10 mouse cellular contexts compared by ENCODE assay signal in genomic region chrX:53341531-53341930, GRCm38 (mm10). TPM values are rescaled to one million over a fixed set of nuclear protein-coding genes. Genes with fewer than 3 reads are reported as not detected.
DNase-seq lines count a peak whose midpoint lies in the region; ATAC-seq and TF ChIP-seq lines count a peak whose summit lies in the region.
"Had no signal": no experiment of that assay in that cellular context is flagged by ENCODE, and none has a peak within 500 bp of the region (broad histone marks: within the 10 kb centered on the region; RNA-seq: fewer than 3 reads in every experiment).

No protein-coding gene starts in this region.

- no peak overlapping the region for H3K4me2 ChIP-seq in intestine, postnatal 0 days (replicated peaks; ENCODE audit: low read depth)
- no peak overlapping the region for H3K4me2 ChIP-seq in intestine, embryonic 16.5 days (ENCODE audit: low read depth, low read length)

- ATAC-seq in intestine, postnatal 0 days = no peak
- ATAC-seq in intestine, embryonic 16.5 days = no peak

- no peaks in the 10 kb centered on the region for H3K36me3 ChIP-seq in intestine, postnatal 0 days (ENCODE audit: control insufficient read depth, insufficient read depth)
- H3K36me3 ChIP-seq in intestine, embryonic 16.5 days (ENCODE audit: control insufficient read depth, insufficient read depth, low read length) = no peaks in the 10 kb centered on the region
- no peaks in the 10 kb centered on the region for H3K36me3 ChIP-seq in ES-E14 (ENCODE audit: control insufficient read depth, insufficient read depth, low read length, poor library complexity, severe bottlenecking)

- no peak overlapping the region for H3K4me3 ChIP-seq in intestine, postnatal 0 days (ENCODE audit: low read depth, low read length)
- no peak overlapping the region for H3K4me3 ChIP-seq in intestine, embryonic 16.5 days (ENCODE audit: low read length)
- no peak overlapping the region for H3K4me3 ChIP-seq in ES-E14 (ENCODE audit: insufficient read depth in 1 of 2, low read depth in 1 of 2, low read length in 2 of 2, poor library complexity in 1 of 2, severe bottlenecking in 1 of 2)
- H3K4me3 ChIP-seq: erythroblast, embryonic 14.5 days had no signal

- H3K27ac ChIP-seq in intestine, postnatal 0 days (ENCODE audit: low read depth, low read length) = no peak overlapping the region
- no peak overlapping the region for H3K27ac ChIP-seq in intestine, embryonic 16.5 days (ENCODE audit: low read length)
- no peak overlapping the region for H3K27ac ChIP-seq in ES-E14 (ENCODE audit: insufficient read depth, low read depth, low read length, poor library complexity, severe bottlenecking)
- H3K27ac ChIP-seq: macrophage had no signal

- WGBS in intestine, postnatal 0 days = 71% methylated on average over 2 of the region's 2 CpGs
- WGBS in intestine, embryonic 16.5 days = 63% methylated on average over 2 of the region's 2 CpGs

- no peaks in the 10 kb centered on the region for H3K9me3 ChIP-seq in intestine, postnatal 0 days (ENCODE audit: control insufficient read depth)
- H3K9me3 ChIP-seq in intestine, embryonic 16.5 days (ENCODE audit: control insufficient read depth, low read length) = no peaks in the 10 kb centered on the region
- H3K9me3 ChIP-seq in ES-E14 (ENCODE audit: control insufficient read depth, insufficient read depth, low read depth, low read length) = no peaks in the 10 kb centered on the region

- no peak overlapping the region for H3K9ac ChIP-seq in intestine, postnatal 0 days (ENCODE audit: low read depth, low read length)
- H3K9ac ChIP-seq in intestine, embryonic 16.5 days (ENCODE audit: low read depth, low read length) = no peak overlapping the region
- H3K9ac ChIP-seq in ES-E14 (ENCODE audit: insufficient read depth, low read depth, low read length, poor library complexity, severe bottlenecking) = no peak overlapping the region

- in situ Hi-C loops in ES-E14 (cut with MboI; ENCODE audit: low sequenced_read_pairs in 2 of 2, unreplicated experiment in 2 of 2) = no loop called here

- H3K4me1 ChIP-seq in intestine, postnatal 0 days (replicated peaks; ENCODE audit: control insufficient read depth, insufficient read depth, low read length) = no peaks in the 10 kb centered on the region
- H3K4me1 ChIP-seq in intestine, embryonic 16.5 days (ENCODE audit: control insufficient read depth, insufficient read depth, low read length) = no peaks in the 10 kb centered on the region
- H3K4me1 ChIP-seq in ES-E14 (ENCODE audit: control insufficient read depth in 2 of 2, insufficient read depth in 2 of 2, low read length in 2 of 2, poor library complexity in 1 of 2) = no peaks in the 10 kb centered on the region

- DNase-seq in ES-E14 (ENCODE audit: low read depth, low spot score) = peak; percentile 26
- peak; percentile 49 for DNase-seq in c-Kit-negative CD71-positive TER-119-positive erythroid progenitor cells, embryonic 14.5 days (ENCODE audit: low read depth, low spot score)
- DNase-seq in frontal cortex, postnatal 25 days (ENCODE audit: low spot score in 2 of 2) = peak; percentile 9 to 14
- peak; percentile 8 to 39 for DNase-seq in left cerebral cortex, adult 18-20 months (ENCODE audit: low spot score in 2 of 2)
- peak; percentile 35 for DNase-seq in ovary, postnatal 14 days (ENCODE audit: low spot score)
- DNase-seq in thymus, postnatal 25 days = peak; percentile 64

- no peaks in the 10 kb centered on the region for H3K27me3 ChIP-seq in intestine, postnatal 0 days (replicated peaks; ENCODE audit: control insufficient read depth, insufficient read depth, low read length)
- no peaks in the 10 kb centered on the region for H3K27me3 ChIP-seq in intestine, embryonic 16.5 days (replicated peaks; ENCODE audit: control insufficient read depth, insufficient read depth, low read length)

- peak; percentile 74 for TF ChIP-seq CTCF in intestine, postnatal 0 days (IDR thresholded peaks at IDR 0.05; ENCODE audit: low read depth)

TF ChIP-seq in ES-E14, 5 proteins besides CTCF, POLR2A, EP300 and RAD21:
- TF ChIP-seq ZNF384 (IDR thresholded peaks at IDR 0.05; ENCODE audit: low read depth, low read length) = no peak
- TF ChIP-seq MAFK (IDR thresholded peaks at IDR 0.05; ENCODE audit: insufficient read depth, low read depth, low read length) = no peak
- peak; percentile 13; the same call in 1 of the 2 replicates for TF ChIP-seq ZC3H11A (IDR thresholded peaks at IDR 0.05; ENCODE audit: borderline replicate concordance, low read depth, low read length)

RNA-seq across cellular contexts. Expression of gene Mospd1, which starts 28.8 kb away (rescaled TPM):
- polyA plus RNA-seq in intestine, postnatal 0 days (2015; fragmentation: Nextera tagmentation; extraction: Ambion mirVana) = 69.4 and 73.8 TPM in 2 replicates
- 44.3 and 52.2 TPM in 2 replicates for polyA plus RNA-seq in intestine, embryonic 16.5 days (2015; fragmentation: Nextera tagmentation; extraction: Ambion mirVana)
- total RNA-seq in ES-E14 (2012; rRNA removed) = 2.9 and 7.4 TPM in 2 replicates
- 10 to 100 TPM; 14.3 to 16.1 TPM for total RNA-seq in left cerebral cortex, adult 18-20 months (2021)

Comparison
In these comparisons a context has a peak if more than half of its experiments do, and no peak if none do; other contexts are left out.
1. DNase-seq: peak in every context shown above with its lines; median percentile 64 in thymus, postnatal 25 days; 49 in c-Kit-negative CD71-positive TER-119-positive erythroid progenitor cells, embryonic 14.5 days; 35 in ovary, postnatal 14 days; 26 in ES-E14; 24 in left cerebral cortex, adult 18-20 months; 12 in frontal cortex, postnatal 25 days.